Mouse (Mus musculus) heart, adult 2 months (tissue): ENCODE measurements around the gene Olfr1202. TPM values are rescaled to one million over a fixed set of nuclear protein-coding genes. Genes with fewer than 3 reads are reported as not detected.

Experiments used
- DNase-seq, 2 experiments: peaks; one replicate each; pipeline ENCODE4 v3.0.0; 2021
- H3K27ac ChIP-seq: fragments of 200-600 bp; 2 replicates; pipeline ENCODE4 v1.8.1; 2022
- H3K27me3 ChIP-seq: fragments of 200-500 bp; 2 replicates; pipeline ENCODE4 v1.6.1; 2012; ENCODE audit warnings: mild to moderate bottlenecking, low read length, inconsistent platforms, mixed read lengths; ENCODE audit not compliant: control insufficient read depth, insufficient read depth
- H3K36me3 ChIP-seq: fragments of 200-500 bp; 2 replicates; pipeline ENCODE4 v1.6.1; 2012; ENCODE audit warnings: low read length, inconsistent platforms; ENCODE audit not compliant: control insufficient read depth, insufficient read depth
- H3K4me1 ChIP-seq: fragments of 200-500 bp; 2 replicates; pipeline ENCODE4 v1.6.1; 2011; ENCODE audit warnings: low read length; ENCODE audit not compliant: control insufficient read depth, insufficient read depth
- H3K4me3 ChIP-seq: fragments of 200-600 bp; 2 replicates; pipeline ENCODE4 v1.8.1; 2022
- H3K79me2 ChIP-seq: fragments of 200-500 bp; replicated peaks from 2 replicates; pipeline ENCODE4 v1.6.1; 2012; ENCODE audit warnings: mild to moderate bottlenecking, inconsistent platforms, low read length, moderate library complexity, mixed read lengths; ENCODE audit not compliant: control insufficient read depth, insufficient read depth
- H3K9ac ChIP-seq: fragments of 200-500 bp; 2 replicates; pipeline ENCODE4 v1.6.1; 2012; ENCODE audit warnings: low read depth, mild to moderate bottlenecking, control low read depth, inconsistent platforms, low read length, mixed read lengths
- CTCF ChIP-seq: fragments of 200-600 bp; IDR thresholded peaks from 2 replicates; pipeline ENCODE4 v1.8.1; 2022; ENCODE audit warnings: antibody characterized with exemption, mild to moderate bottlenecking, moderate library complexity
- EP300 ChIP-seq: fragments of 200-500 bp; IDR thresholded peaks from 2 replicates; pipeline ENCODE4 v1.6.1; 2011; ENCODE audit warnings: low read depth, low read length, control low read depth; ENCODE audit not compliant: insufficient read depth
- POLR2A ChIP-seq: fragments of 200-500 bp; IDR thresholded peaks from 2 replicates; pipeline ENCODE4 v1.6.1; 2011; ENCODE audit warnings: mild to moderate bottlenecking, low read depth, low read length, control low read depth; ENCODE audit not compliant: insufficient read depth
- WGBS: fragments of 180-500 bp; shearing (Covaris S2); methylation state at CpG from one replicate; pipeline ENCODE4 v1.1.7; 2018; 5-methylcytosine and 5-hydroxymethylcytosine counted together
- intact Hi-C: fragments of 180-260 bp; cut with DNase I; formaldehyde crosslinking; loops from one replicate; pipeline ENCODE4 v1.15.1; 2025
- polyA plus RNA-seq: library from polyadenylated mRNA; depleted of rRNA; stranded (reverse); fragments of >200 nt; gene quantifications from 2 replicates; pipeline ENCODE4 v1.2.3, GENCODE M21; 2012; rRNA removed
- total RNA-seq, 2 experiments: library from RNA; stranded (reverse); gene quantifications; 2 replicates each; pipeline ENCODE4 v1.2.3; 2021

Gene Olfr1202
- total and polyA plus RNA-seq, 3 experiments: 0.07 TPM; not detected in 2

- intact Hi-C loops: no loop called here
- Histone ChIP-seq H3K27me3 (no peaks in the 10 kb centered on the region), H3K4me3 (no peak within 1 kb of the TSS), H3K4me1 (no peaks in the 10 kb centered on the region), H3K27ac (no peak within 1 kb of the TSS), H3K36me3 (no peaks in the 10 kb centered on the region), H3K9ac (no peak within 1 kb of the TSS), H3K79me2 (no peaks in the 10 kb centered on the region)
- DNase-seq: no peak
- TF ChIP-seq CTCF (no peak), EP300 (no peak), POLR2A (no peak)
- 70% methylated on average over 2 of the region's 2 CpGs for WGBS
Measured at GRCm38 (mm10) chr2:88862931-88863330, 48.6 kb downstream of the Olfr1202 start, which contains the start of gene Olfr1206. Gene Olfr1206 (plus strand): TSS chr2:88863231.

Other genes starting within 250 kb of the Olfr1202 start
- not detected for gene Olfr1189, start 228.0 kb upstream of the Olfr1202 start, total RNA-seq
- gene Olfr1189, start 228.0 kb upstream of the Olfr1202 start, polyA plus RNA-seq: not detected in 2 replicates
- gene Olfr1191-ps1, start 174.0 kb upstream of the Olfr1202 start, total RNA-seq: not detected
- not detected in 2 replicates for gene Olfr1191-ps1, start 174.0 kb upstream of the Olfr1202 start, polyA plus RNA-seq
- gene Olfr1192-ps1, start 166.0 kb upstream of the Olfr1202 start, total RNA-seq: not detected
- not detected in 2 replicates for gene Olfr1192-ps1, start 166.0 kb upstream of the Olfr1202 start, polyA plus RNA-seq
- not detected for gene Olfr1193, start 138.9 kb upstream of the Olfr1202 start, total RNA-seq
- gene Olfr1193, start 138.9 kb upstream of the Olfr1202 start, polyA plus RNA-seq: not detected in 2 replicates
- not detected for gene Olfr1195, start 125.3 kb upstream of the Olfr1202 start, total RNA-seq
- not detected in 2 replicates for gene Olfr1195, start 125.3 kb upstream of the Olfr1202 start, polyA plus RNA-seq
- not detected for gene Olfr1196, start 109.9 kb upstream of the Olfr1202 start, total RNA-seq
- gene Olfr1196, start 109.9 kb upstream of the Olfr1202 start, polyA plus RNA-seq: not detected in 2 replicates
- gene Olfr1197, start 82.1 kb upstream of the Olfr1202 start, total RNA-seq: not detected
- not detected in 2 replicates for gene Olfr1197, start 82.1 kb upstream of the Olfr1202 start, polyA plus RNA-seq
- not detected for gene Olfr1198, start 63.1 kb upstream of the Olfr1202 start, total RNA-seq
- not detected in 2 replicates for gene Olfr1198, start 63.1 kb upstream of the Olfr1202 start, polyA plus RNA-seq
- not detected for gene Olfr1199, start 54.0 kb upstream of the Olfr1202 start, total RNA-seq
- gene Olfr1199, start 54.0 kb upstream of the Olfr1202 start, polyA plus RNA-seq: not detected in 2 replicates
- gene Olfr1200, start 44.0 kb upstream of the Olfr1202 start, total RNA-seq: not detected
- not detected in 2 replicates for gene Olfr1200, start 44.0 kb upstream of the Olfr1202 start, polyA plus RNA-seq
- not detected for gene Olfr1201, start 21.5 kb upstream of the Olfr1202 start, total RNA-seq
- not detected in 2 replicates for gene Olfr1201, start 21.5 kb upstream of the Olfr1202 start, polyA plus RNA-seq
- not detected for gene Olfr1205, start 15.2 kb downstream of the Olfr1202 start, total RNA-seq
- gene Olfr1205, start 15.2 kb downstream of the Olfr1202 start, polyA plus RNA-seq: not detected in 2 replicates
- not detected for gene Olfr1204, start 34.8 kb downstream of the Olfr1202 start, total RNA-seq
- gene Olfr1204, start 34.8 kb downstream of the Olfr1202 start, polyA plus RNA-seq: not detected in 2 replicates
- gene Olfr1206, start 48.7 kb downstream of the Olfr1202 start, total RNA-seq: not detected
- not detected in 2 replicates for gene Olfr1206, start 48.7 kb downstream of the Olfr1202 start, polyA plus RNA-seq
- not detected for gene Olfr1208, start 87.8 kb downstream of the Olfr1202 start, total RNA-seq
- not detected in 2 replicates for gene Olfr1208, start 87.8 kb downstream of the Olfr1202 start, polyA plus RNA-seq
- not detected for gene Olfr1209, start 100.7 kb downstream of the Olfr1202 start, total RNA-seq
- gene Olfr1209, start 100.7 kb downstream of the Olfr1202 start, polyA plus RNA-seq: not detected in 2 replicates
- not detected for gene Olfr1211, start 123.6 kb downstream of the Olfr1202 start, total RNA-seq
- not detected in 2 replicates for gene Olfr1211, start 123.6 kb downstream of the Olfr1202 start, polyA plus RNA-seq
- gene Olfr1212, start 139.5 kb downstream of the Olfr1202 start, total RNA-seq: not detected
- gene Olfr1212, start 139.5 kb downstream of the Olfr1202 start, polyA plus RNA-seq: not detected in 2 replicates
- gene Gm13762, start 165.8 kb downstream of the Olfr1202 start, total RNA-seq: not detected
- not detected in 2 replicates for gene Gm13762, start 165.8 kb downstream of the Olfr1202 start, polyA plus RNA-seq
- gene Olfr1214, start 178.2 kb downstream of the Olfr1202 start, total RNA-seq: not detected
- not detected in 2 replicates for gene Olfr1214, start 178.2 kb downstream of the Olfr1202 start, polyA plus RNA-seq
- gene Olfr1215, start 192.5 kb downstream of the Olfr1202 start, total RNA-seq: not detected
- not detected in 2 replicates for gene Olfr1215, start 192.5 kb downstream of the Olfr1202 start, polyA plus RNA-seq
- gene Olfr1216, start 203.8 kb downstream of the Olfr1202 start, total RNA-seq: not detected
- gene Olfr1216, start 203.8 kb downstream of the Olfr1202 start, polyA plus RNA-seq: not detected in 2 replicates
- gene Olfr1217, start 217.6 kb downstream of the Olfr1202 start, total RNA-seq: not detected
- not detected in 2 replicates for gene Olfr1217, start 217.6 kb downstream of the Olfr1202 start, polyA plus RNA-seq
- gene Olfr1218, start 246.7 kb downstream of the Olfr1202 start, total RNA-seq: not detected
- not detected in 2 replicates for gene Olfr1218, start 246.7 kb downstream of the Olfr1202 start, polyA plus RNA-seq